Mouse (Mus musculus) spleen, adult 2 months (tissue): ENCODE measurements around the gene Icam1. TPM values are rescaled to one million over a fixed set of nuclear protein-coding genes. Genes with fewer than 3 reads are reported as not detected.
"Not testable (repeated sequence)": the region's sequence is repeated elsewhere in the genome, so short reads cannot be mapped to it uniquely, and the experiment has no call there.

ENCODE experiments used
- DNase-seq, 2 experiments: peaks; one replicate each; pipeline versions ENCODE4 v3.0.0 to v3.0.0-alpha.2; 2012 to 2021; ENCODE audit warnings: low spot score in 2 of 2, low read depth in 1 of 2
- H3K27ac ChIP-seq: fragments of 200-500 bp; 2 replicates; pipeline ENCODE4 v1.5.1; 2012; ENCODE audit warnings: low read length, inconsistent platforms; ENCODE audit not compliant: insufficient read depth
- H3K27me3 ChIP-seq: fragments of 200-500 bp; 2 replicates; pipeline ENCODE4 v1.6.1; 2012; ENCODE audit warnings: mild to moderate bottlenecking, moderate library complexity, low read length, inconsistent platforms; ENCODE audit not compliant: control insufficient read depth, insufficient read depth
- H3K36me3 ChIP-seq: fragments of 200-500 bp; 2 replicates; pipeline ENCODE4 v1.6.1; 2012; ENCODE audit warnings: mild to moderate bottlenecking, low read length, inconsistent platforms; ENCODE audit not compliant: control insufficient read depth, insufficient read depth
- H3K4me1 ChIP-seq: fragments of 200-500 bp; 2 replicates; pipeline ENCODE4 v1.6.1; 2011; ENCODE audit warnings: inconsistent platforms; ENCODE audit not compliant: control insufficient read depth, insufficient read depth, insufficient read length
- H3K4me3 ChIP-seq: fragments of 200-500 bp; 2 replicates; pipeline ENCODE4 v1.5.1; 2011; ENCODE audit warnings: mild to moderate bottlenecking, inconsistent platforms; ENCODE audit not compliant: insufficient read depth, insufficient read length; ENCODE audit errors: extremely low read depth
- CTCF ChIP-seq: fragments of 200-500 bp; IDR thresholded peaks from 2 replicates; pipeline ENCODE4 v1.5.1; 2011; ENCODE audit warnings: mild to moderate bottlenecking, inconsistent platforms; ENCODE audit not compliant: insufficient read depth, insufficient read length, insufficient replicate concordance; ENCODE audit errors: extremely low read depth
- POLR2A ChIP-seq: fragments of 200-500 bp; IDR thresholded peaks from 2 replicates; pipeline ENCODE4 v1.6.1; 2011; ENCODE audit warnings: low read depth, low read length, inconsistent platforms
- WGBS: fragments of 180-500 bp; shearing (Covaris S2); methylation state at CpG from one replicate; pipeline ENCODE4 v1.1.7; 2018; 5-methylcytosine and 5-hydroxymethylcytosine counted together
- polyA plus RNA-seq: library from polyadenylated mRNA; depleted of rRNA; stranded (reverse); fragments of >200 nt; gene quantifications from 2 replicates; pipeline ENCODE4 v1.2.3, GENCODE M21; 2012

Gene Icam1
- polyA plus RNA-seq, 1 experiment: 59.7 TPM

DNA sequence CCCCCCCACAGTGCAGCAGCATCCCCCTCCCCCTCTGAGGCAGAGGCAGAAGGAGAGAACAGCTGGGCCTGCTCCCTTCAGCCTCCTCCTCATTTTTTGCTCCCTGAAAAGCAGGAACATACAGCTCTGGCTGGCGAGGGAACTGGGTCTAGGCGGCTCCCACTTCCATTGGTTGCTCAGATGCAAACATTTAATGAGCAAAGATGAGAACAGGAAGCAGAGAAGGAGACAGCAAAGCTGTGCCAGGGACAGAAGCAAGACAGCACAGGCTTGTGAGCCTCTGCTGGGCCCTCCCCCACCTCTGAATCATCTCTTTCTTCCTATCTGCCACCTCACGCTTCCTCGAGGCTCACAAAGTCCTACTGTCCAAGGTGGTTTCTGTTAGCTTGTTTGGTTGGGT lies 25.5 kb downstream of the Icam1 start:
- WGBS: 54% methylated on average over 4 of the region's 4 CpGs
- TF ChIP-seq CTCF (no peak), POLR2A (no peak)
- no peak overlapping the region for H3K4me3 ChIP-seq
- H3K27me3 ChIP-seq: peaks cover 8% of the 10 kb centered on the region
- H3K36me3 ChIP-seq: no peaks in the 10 kb centered on the region
- H3K4me1 ChIP-seq: no peaks in the 10 kb centered on the region; the same call in 1 of the 2 replicates
- H3K27ac ChIP-seq: no peak overlapping the region
- no peak for DNase-seq

DNA sequence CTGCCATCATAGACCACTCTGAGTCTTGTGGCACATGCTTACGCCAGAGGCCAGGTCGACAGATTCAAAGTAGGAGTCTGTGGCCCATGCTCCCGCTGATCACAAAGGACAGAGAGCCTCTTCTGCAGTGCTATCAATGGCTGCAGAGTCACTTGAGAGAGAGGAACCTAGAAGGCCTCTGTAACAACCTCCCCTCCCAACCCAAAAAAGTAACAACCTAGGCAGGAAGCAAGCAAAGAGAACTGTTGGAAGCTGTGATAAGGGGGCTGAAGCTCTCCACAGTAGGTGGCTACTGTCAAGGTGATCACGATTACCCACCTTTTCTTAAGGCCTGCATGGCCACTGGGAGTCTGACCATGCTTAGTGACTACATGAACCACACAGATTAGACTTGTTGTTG lies 27.8 kb downstream of the Icam1 start:
- WGBS: 82% methylated on average over 4 of the region's 4 CpGs
- Histone ChIP-seq H3K36me3 (no peaks in the 10 kb centered on the region), H3K4me3 (no peak overlapping the region), H3K4me1 (no peaks in the 10 kb centered on the region), H3K27me3 (peaks cover under 1% of the 10 kb centered on the region; the same call in 1 of the 2 replicates), H3K27ac (no peak overlapping the region)
- no peak for TF ChIP-seq CTCF
- no peak for TF ChIP-seq POLR2A
- DNase-seq: no peak

DNA sequence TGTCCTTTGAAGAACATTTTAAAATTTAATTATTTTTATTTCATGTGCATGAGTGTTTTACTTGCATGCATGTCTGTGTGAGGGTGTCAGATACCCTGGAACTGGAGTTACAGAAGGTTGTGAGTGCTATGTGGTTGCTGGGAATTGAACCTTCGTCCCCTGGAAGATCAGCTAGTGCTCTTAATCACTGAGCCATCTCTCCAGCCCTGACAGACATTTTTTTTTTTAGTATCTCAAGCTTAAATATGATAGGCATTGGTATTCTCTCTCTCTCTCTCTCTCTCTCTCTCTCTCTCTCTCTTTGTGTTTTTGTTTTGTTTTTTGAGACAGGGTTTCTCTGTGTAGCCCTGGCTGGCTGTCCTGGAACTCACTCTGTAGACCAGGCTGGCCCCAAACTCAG lies 29.0 kb downstream of the Icam1 start:
- not testable (repeated sequence) for H3K4me1 ChIP-seq, H3K27me3 ChIP-seq, H3K36me3 ChIP-seq, H3K27ac ChIP-seq, H3K4me3 ChIP-seq, DNase-seq
- WGBS: 69% methylated on average over 1 of the region's 1 CpGs

DNA sequence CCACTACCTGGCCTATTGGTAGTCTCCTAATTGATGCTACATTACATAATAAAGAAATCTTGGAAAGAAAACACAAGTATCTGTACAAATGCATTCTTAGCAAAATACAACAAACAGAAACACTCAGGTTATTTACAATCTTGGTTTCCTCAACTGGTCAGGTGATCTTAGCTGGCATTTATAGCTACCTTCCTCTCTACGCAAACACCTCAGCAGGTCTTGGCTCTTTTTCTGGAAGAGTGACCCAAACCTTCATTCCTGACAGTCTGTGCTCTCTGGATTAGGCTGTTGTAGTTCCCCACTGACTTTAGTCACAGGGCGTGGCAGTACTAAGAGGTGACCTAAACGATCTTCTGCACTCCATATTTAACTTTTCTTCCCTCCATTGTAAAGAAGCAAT lies 29.4 kb downstream of the Icam1 start:
- H3K4me3 ChIP-seq: no peak overlapping the region
- no peak overlapping the region for H3K27ac ChIP-seq
- no peaks in the 10 kb centered on the region for H3K27me3 ChIP-seq
- H3K4me1 ChIP-seq: no peaks in the 10 kb centered on the region
- DNase-seq: no peak
- no peaks in the 10 kb centered on the region for H3K36me3 ChIP-seq
- TF ChIP-seq CTCF (no peak), POLR2A (no peak)
- 78% methylated on average over 3 of the region's 3 CpGs for WGBS

GRCm38 (mm10) chr9:21051578-21051977 lies 35.8 kb downstream of the Icam1 start:
- no peak for TF ChIP-seq POLR2A
- TF ChIP-seq CTCF: no peak
- Histone ChIP-seq H3K27me3 (no peaks in the 10 kb centered on the region), H3K4me3 (no peak overlapping the region), H3K27ac (no peak overlapping the region), H3K36me3 (no peaks in the 10 kb centered on the region), H3K4me1 (no peaks in the 10 kb centered on the region)
- 73% methylated on average over 10 of the region's 10 CpGs for WGBS
- DNase-seq: no peak

DNA sequence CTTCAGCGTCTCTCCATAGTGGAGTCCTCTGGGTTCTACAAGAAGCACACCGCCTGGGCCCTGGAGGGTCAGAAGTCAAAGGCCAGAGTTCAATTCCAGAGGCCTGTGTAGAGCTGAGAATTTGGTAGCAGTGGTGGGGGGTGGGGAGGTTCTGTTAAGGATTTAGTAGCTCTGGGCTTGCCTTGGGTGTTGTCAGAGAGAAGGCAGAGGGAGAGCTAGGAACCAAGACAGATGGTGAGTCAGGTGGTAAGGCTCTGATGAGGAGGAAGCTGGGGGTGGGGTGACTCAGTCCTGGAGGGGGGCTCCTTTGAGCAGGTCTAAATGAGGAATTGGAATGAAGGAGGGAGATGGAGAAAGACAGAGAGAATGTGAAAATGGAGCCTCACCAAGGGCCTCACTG lies 47.1 kb downstream of the Icam1 start:
- WGBS: 93% methylated on average over 2 of the region's 2 CpGs
- Histone ChIP-seq H3K36me3 (peaks cover 13% of the 10 kb centered on the region), H3K27me3 (no peaks in the 10 kb centered on the region), H3K27ac (no peak overlapping the region), H3K4me3 (no peak overlapping the region), H3K4me1 (no peaks in the 10 kb centered on the region)
- TF ChIP-seq CTCF (no peak), POLR2A (no peak)
- DNase-seq: no peak

- 93% methylated on average over 27 of the region's 27 CpGs for WGBS
Observed at GRCm38 (mm10) chr9:21067006-21067684, 51.4 kb downstream of the Icam1 start, which contains the start of gene Zglp1. Gene Zglp1 (minus strand): TSS chr9:21067093.

More at GRCm38 (mm10) chr9:21067006-21067684, 51.4 kb downstream of the Icam1 start, which contains the start of gene Zglp1:
- Histone ChIP-seq H3K4me1 (no peaks in the 10 kb centered on the region; the same call in 1 of the 2 replicates), H3K36me3 (peaks cover 13% of the 10 kb centered on the region), H3K27me3 (no peaks in the 10 kb centered on the region), H3K4me3 (no peak within 1 kb of the TSS), H3K27ac (no peak within 1 kb of the TSS)
- no peak for DNase-seq
- no peak for TF ChIP-seq CTCF
- no peak for TF ChIP-seq POLR2A
